Mouse (Mus musculus): ENCODE data around the gene Podxl. TPM values are rescaled to one million over a fixed set of nuclear protein-coding genes. Genes with fewer than 3 reads are reported as not detected.

The Podxl gene
- polyA plus RNA-seq, 1 experiment from 2014 or later = 65.3 TPM

GRCm38 (mm10) chr6:31480008-31480407 lies 83.8 kb downstream of the Podxl start:
- no peak overlapping the region for H3K27ac ChIP-seq
- no peak overlapping the region for H3K4me3 ChIP-seq (replicated peaks)
- 87% methylated on average over 4 of the region's 4 CpGs for WGBS
- H3K9ac ChIP-seq = no peak overlapping the region
- no peak overlapping the region for H3K4me2 ChIP-seq
- ATAC-seq (replicated peaks; ENCODE audit: low FRiP score) = no peak
- H3K27me3 ChIP-seq = no peaks in the 10 kb centered on the region
- H3K9me3 ChIP-seq (replicated peaks) = no peaks in the 10 kb centered on the region
- H3K4me1 ChIP-seq = no peaks in the 10 kb centered on the region
- H3K36me3 ChIP-seq = peaks cover 31% of the 10 kb centered on the region

- Histone ChIP-seq H3K9ac (no peak overlapping the region), H3K4me2 (no peak overlapping the region), H3K4me3 (replicated peaks) (no peak overlapping the region), H3K36me3 (peaks cover 42% of the 10 kb centered on the region), H3K27me3 (no peaks in the 10 kb centered on the region), H3K4me1 (no peaks in the 10 kb centered on the region), H3K27ac (no peak overlapping the region), H3K9me3 (replicated peaks) (no peaks in the 10 kb centered on the region)
- no peak for ATAC-seq (replicated peaks; ENCODE audit: low FRiP score)
- 80% methylated on average over 4 of the region's 4 CpGs for WGBS
Observed at GRCm38 (mm10) chr6:31478221-31478620, 85.6 kb downstream of the Podxl start.

Other genes starting within 250 kb of the Podxl start
- 205 and 206 TPM in 2 replicates for gene Mkln1, start 165.2 kb downstream of the Podxl start, polyA plus RNA-seq (2015; fragmentation: Nextera tagmentation; extraction: Ambion mirVana)